Comparison of ENCODE assay signal across 20 mouse cellular contexts in genomic region chr8:57400776-57401631, GRCm38 (mm10). TPM values are rescaled to one million over a fixed set of nuclear protein-coding genes. Genes with fewer than 3 reads are reported as not detected.
A peak's percentile ranks its signal among the peaks of the same experiment; 100 is the strongest.
DNase-seq lines count a peak whose midpoint lies in the region; ATAC-seq and TF ChIP-seq lines count a peak whose summit lies in the region.
"Had no signal": no experiment of that assay in that cellular context is flagged by ENCODE, and none has a peak within 500 bp of the region (broad histone marks: within the 10 kb centered on the region; RNA-seq: fewer than 3 reads in every experiment).

No protein-coding gene starts in this region.

- H3K27me3 ChIP-seq in heart, postnatal 0 days (ENCODE audit: control insufficient read depth, insufficient read depth, low read length): no peaks in the 10 kb centered on the region
- H3K27me3 ChIP-seq: embryonic facial prominence, embryonic 13.5 days; forebrain, embryonic 15.5 days; lung, embryonic 15.5 days had no signal

- no peaks in the 10 kb centered on the region for H3K36me3 ChIP-seq in heart, postnatal 0 days (replicated peaks; ENCODE audit: control insufficient read depth, insufficient read depth, low read length)
- H3K36me3 ChIP-seq: embryonic facial prominence, embryonic 13.5 days; forebrain, embryonic 15.5 days; lung, embryonic 15.5 days; neural tube, embryonic 15.5 days had no signal

- TF ChIP-seq CTCF in heart, postnatal 0 days (IDR thresholded peaks at IDR 0.05; ENCODE audit: low read depth): no peak

- peak overlapping the region; percentile 12; the same call in 1 of the 2 replicates for H3K4me2 ChIP-seq in heart, postnatal 0 days (ENCODE audit: low read depth, low read length)
- H3K4me2 ChIP-seq: embryonic facial prominence, embryonic 13.5 days; forebrain, embryonic 15.5 days; lung, embryonic 15.5 days; neural tube, embryonic 15.5 days had no signal

- ATAC-seq in heart, postnatal 0 days (ENCODE audit: insufficient read depth, low read depth): peak; percentile 87
- ATAC-seq: forebrain, embryonic 15.5 days; hindbrain, embryonic 16.5 days had no signal

- WGBS in heart, postnatal 0 days: 16% methylated on average over 12 of the region's 12 CpGs

- DNase-seq in heart, adult 11 months: peak; percentile 82
- no peak for DNase-seq in heart, postnatal 25 days (ENCODE audit: low spot score)
- DNase-seq in 3134 (ENCODE audit: extremely low read depth, insufficient read length, low spot score): peak; percentile 26
- DNase-seq in heart, adult 18-20 months: peak; percentile 55 to 71
- DNase-seq in heart, postnatal 0 days (ENCODE audit: low spot score): peak; percentile 81
- no peak for DNase-seq in cerebellum, adult 9-11 months
- DNase-seq in adrenal gland, postnatal 36 days: no peak
- DNase-seq in spleen, adult 12 weeks (ENCODE audit: low spot score): no peak
- DNase-seq: B cell, adult 2 months; cerebellum, postnatal 14 days; right cerebral cortex, adult 18-20 months; thymus, adult 18-20 months had no signal

- TF ChIP-seq EP300 in heart, postnatal 0 days (IDR thresholded peaks at IDR 0.05; ENCODE audit: low read depth): peak; percentile 83

- intact Hi-C loops in heart, postnatal 25 days (cut with DNase I): no loop called here

- H3K27ac ChIP-seq in heart, postnatal 0 days (ENCODE audit: low read depth): peak overlapping the region; percentile 92
- H3K27ac ChIP-seq: embryonic facial prominence, embryonic 13.5 days; forebrain, embryonic 15.5 days; lung, embryonic 15.5 days; neural tube, embryonic 15.5 days had no signal

- peaks cover 30% of the 10 kb centered on the region for H3K4me1 ChIP-seq in heart, postnatal 0 days (ENCODE audit: control insufficient read depth, insufficient read depth)
- H3K4me1 ChIP-seq: forebrain, embryonic 15.5 days; lung, embryonic 15.5 days; neural tube, embryonic 15.5 days had no signal

- no peaks in the 10 kb centered on the region for H3K9me3 ChIP-seq in heart, postnatal 0 days (replicated peaks; ENCODE audit: control insufficient read depth, low read length)
- H3K9me3 ChIP-seq: embryonic facial prominence, embryonic 13.5 days; forebrain, embryonic 15.5 days; lung, embryonic 15.5 days; neural tube, embryonic 15.5 days had no signal

- H3K9ac ChIP-seq in heart, postnatal 0 days (replicated peaks; ENCODE audit: low read depth, low read length): no peak overlapping the region
- H3K9ac ChIP-seq: embryonic facial prominence, embryonic 13.5 days; forebrain, embryonic 15.5 days; lung, embryonic 15.5 days; neural tube, embryonic 15.5 days had no signal

- H3K4me3 ChIP-seq in heart, postnatal 0 days (ENCODE audit: low read depth, low read length): no peak overlapping the region
- H3K4me3 ChIP-seq: embryonic facial prominence, embryonic 13.5 days; forebrain, embryonic 15.5 days; lung, embryonic 15.5 days; neural tube, embryonic 15.5 days had no signal

RNA-seq across cellular contexts. Expression of gene Scrg1, which starts 54.7 kb away (rescaled TPM):
- total RNA-seq in heart, postnatal 25 days (2021): not detected
- not detected for total RNA-seq in heart, adult 18-20 months (2021)
- total RNA-seq in heart, postnatal 0 days (2014; rRNA removed; ENCODE audit: low replicate concordance): not detected in 2 replicates
- polyA plus RNA-seq in heart, postnatal 0 days (2015; fragmentation: Nextera tagmentation; extraction: Ambion mirVana): 0.40 and 0.47 TPM in 2 replicates
- total RNA-seq in adrenal gland, postnatal 36 days (2021): under 1 TPM in 1 of 2 experiments, not detected in 1; 0.46 TPM
- total RNA-seq: gastrocnemius, adult 8-10 months; liver, adult 2 months; MEL had no signal
- polyA plus RNA-seq: liver, adult 2 months had no signal

Comparison
In these comparisons a context has a peak if more than half of its experiments do, and no peak if none do; other contexts are left out.
1. DNase-seq: peak in heart, adult 11 months (single experiment), 3134 (single experiment), heart, adult 18-20 months (2 of 2) and heart, postnatal 0 days (single experiment); none in heart, postnatal 25 days (single experiment), cerebellum, adult 9-11 months (single experiment), adrenal gland, postnatal 36 days (0 of 2) and spleen, adult 12 weeks (single experiment).